Mouse (Mus musculus) embryonic facial prominence, embryonic 10.5 days (tissue): ENCODE data around the gene Deup1. TPM values are rescaled to one million over a fixed set of nuclear protein-coding genes. Genes with fewer than 3 reads are reported as not detected.

Source experiments
- DNase-seq: peaks from one replicate; pipeline ENCODE4 v3.0.0-alpha.2; 2017; ENCODE audit warnings: low spot score
- H3K27ac ChIP-seq: fragments of 300-500 bp; sonication (generic); replicated peaks from 2 replicates; pipeline ENCODE4 v1.5.1; 2016; ENCODE audit warnings: mild to moderate bottlenecking
- H3K27me3 ChIP-seq: fragments of 300-500 bp; sonication (generic); replicated peaks from 2 replicates; pipeline ENCODE4 v1.6.1; 2016; ENCODE audit warnings: low read depth, mild to moderate bottlenecking; ENCODE audit not compliant: poor library complexity, severe bottlenecking
- H3K36me3 ChIP-seq: fragments of 300-500 bp; sonication (generic); replicated peaks from 2 replicates; pipeline ENCODE4 v1.6.1; 2016; ENCODE audit warnings: mild to moderate bottlenecking, moderate library complexity
- H3K4me1 ChIP-seq: fragments of 300-500 bp; sonication (generic); 2 replicates; pipeline ENCODE4 v1.6.1; 2016
- H3K4me3 ChIP-seq: fragments of 300-500 bp; sonication (generic); 2 replicates; pipeline ENCODE4 v1.5.1; 2016; ENCODE audit warnings: mild to moderate bottlenecking, moderate library complexity
- H3K9me3 ChIP-seq: fragments of 300-500 bp; sonication (generic); 2 replicates; pipeline ENCODE4 v1.6.1; 2016; ENCODE audit warnings: mild to moderate bottlenecking
- WGBS: fragments of 180-500 bp; shearing (Covaris S2); methylation state at CpG from one replicate; pipeline ENCODE4 v1.1.7; 2016; 5-methylcytosine and 5-hydroxymethylcytosine counted together
- polyA plus RNA-seq: library from polyadenylated mRNA; unstranded; fragments of >200 nt; fragmentation: Nextera tagmentation; extraction: Ambion mirVana; gene quantifications from 2 replicates; pipeline ENCODE4 v1.2.1, GENCODE M21; 2016

Gene Deup1
- polyA plus RNA-seq, 1 experiment from 2014 or later: 0.59 TPM

DNA sequence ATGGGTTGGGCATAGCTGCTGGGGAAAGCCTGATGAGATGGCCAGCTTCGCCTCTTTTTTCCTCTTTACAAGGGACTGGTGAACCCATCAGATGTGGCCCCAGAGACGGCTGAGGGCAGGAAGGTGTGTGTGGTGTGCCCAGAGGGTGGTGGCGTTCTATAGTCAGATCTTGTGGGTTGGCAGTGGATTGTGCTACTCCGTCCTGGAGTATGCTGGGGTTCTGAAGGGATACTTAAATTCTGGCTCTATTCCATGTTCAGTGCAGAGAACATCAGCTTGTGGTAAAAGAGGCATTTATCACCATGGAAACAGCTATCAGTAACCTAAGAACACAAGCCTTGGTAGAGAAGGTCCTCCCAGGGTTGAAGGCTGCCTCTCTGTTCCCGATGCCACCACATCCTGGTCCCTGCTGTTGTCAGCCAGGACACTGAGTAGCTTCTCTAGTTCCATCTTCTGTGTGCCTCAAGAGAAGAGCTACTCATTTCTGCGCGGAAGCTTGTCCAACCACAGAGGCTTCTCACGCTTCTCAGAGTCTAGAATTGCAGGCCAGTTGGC, 88.7 kb downstream of the Deup1 start:
- no peaks in the 10 kb centered on the region for H3K9me3 ChIP-seq
- H3K27ac ChIP-seq: no peak overlapping the region
- H3K36me3 ChIP-seq: peaks cover 17% of the 10 kb centered on the region
- DNase-seq: no peak
- H3K27me3 ChIP-seq: no peaks in the 10 kb centered on the region
- no peak overlapping the region for H3K4me3 ChIP-seq
- WGBS: 97% methylated on average over 8 of the region's 8 CpGs
- H3K4me1 ChIP-seq: peaks cover 24% of the 10 kb centered on the region

DNA sequence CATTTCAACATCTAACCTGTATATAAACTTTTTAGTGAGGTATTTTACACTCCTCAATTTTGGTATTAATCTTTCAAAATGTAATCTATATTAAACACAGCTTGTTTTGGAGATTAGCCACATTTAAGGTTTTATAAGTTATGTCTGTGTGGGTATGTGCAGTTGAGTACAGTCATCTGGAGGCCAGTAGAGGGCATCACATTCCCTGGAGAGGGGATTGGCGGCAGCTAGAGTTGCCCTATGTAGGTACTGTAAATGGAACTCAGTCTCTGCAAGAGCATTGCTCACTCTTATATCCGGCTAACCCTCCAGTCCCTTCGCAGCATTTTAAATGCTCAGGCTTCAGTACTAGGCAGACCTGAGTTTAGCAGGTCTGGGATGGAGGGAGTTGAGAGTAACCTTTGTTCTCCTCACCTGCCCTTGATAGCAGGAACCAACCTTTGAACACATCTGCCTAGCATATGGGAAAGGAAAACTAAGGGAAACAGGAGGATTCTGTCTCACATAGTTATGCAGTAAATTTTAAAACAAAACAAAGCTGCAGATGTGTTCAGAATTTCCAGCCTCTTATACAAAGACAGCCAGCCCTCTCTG, 90.2 kb downstream of the Deup1 start:
- 83% methylated on average over 3 of the region's 3 CpGs for WGBS
- H3K36me3 ChIP-seq: peaks cover 13% of the 10 kb centered on the region
- H3K4me1 ChIP-seq: peaks cover 32% of the 10 kb centered on the region
- no peak overlapping the region for H3K4me3 ChIP-seq
- H3K27me3 ChIP-seq: no peaks in the 10 kb centered on the region
- no peak overlapping the region for H3K27ac ChIP-seq
- no peak for DNase-seq
- no peaks in the 10 kb centered on the region for H3K9me3 ChIP-seq

DNA sequence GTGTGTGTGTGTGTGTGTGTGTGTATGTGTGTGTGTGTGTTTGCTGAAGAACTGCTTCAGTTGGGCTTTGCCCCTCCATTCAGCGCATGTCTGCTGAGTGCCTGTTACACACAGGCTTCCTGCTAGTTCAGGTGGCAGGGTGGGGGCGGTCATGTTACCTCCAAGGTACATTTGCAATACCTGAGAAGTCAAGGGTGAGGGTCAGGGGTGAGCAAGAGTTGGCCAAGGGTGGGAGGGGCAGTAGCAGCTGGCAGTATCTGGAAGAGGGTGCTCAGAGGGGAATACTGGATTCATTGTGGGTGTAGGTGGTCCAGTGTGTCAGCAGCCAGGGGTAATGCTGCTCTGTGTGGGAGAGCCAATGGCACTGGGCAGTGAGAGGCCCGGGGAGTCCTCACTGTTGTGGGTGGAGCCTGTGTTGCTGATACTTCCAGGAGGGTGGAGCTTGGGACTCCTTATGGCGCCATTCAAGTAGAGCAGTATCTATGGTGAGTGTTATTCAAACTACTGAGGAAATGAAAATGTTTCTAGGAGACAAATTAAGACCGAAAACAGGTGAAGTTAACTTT, 90.8 kb downstream of the Deup1 start:
- no peak for DNase-seq
- H3K4me1 ChIP-seq: peaks cover 30% of the 10 kb centered on the region
- H3K36me3 ChIP-seq: peaks cover 17% of the 10 kb centered on the region
- WGBS: 83% methylated on average over 5 of the region's 5 CpGs
- no peaks in the 10 kb centered on the region for H3K27me3 ChIP-seq
- H3K9me3 ChIP-seq: no peaks in the 10 kb centered on the region
- H3K4me3 ChIP-seq: no peak overlapping the region
- H3K27ac ChIP-seq: no peak overlapping the region

GRCm38 (mm10) chr9:15535418-15535817, 92.3 kb downstream of the Deup1 start:
- WGBS: 37% methylated on average over 5 of the region's 5 CpGs
- no peak overlapping the region for H3K4me3 ChIP-seq
- H3K27me3 ChIP-seq: no peaks in the 10 kb centered on the region
- H3K9me3 ChIP-seq: no peaks in the 10 kb centered on the region
- H3K27ac ChIP-seq: no peak overlapping the region
- H3K4me1 ChIP-seq: peaks cover 27% of the 10 kb centered on the region
- peaks cover 8% of the 10 kb centered on the region for H3K36me3 ChIP-seq
- DNase-seq: no peak

DNA sequence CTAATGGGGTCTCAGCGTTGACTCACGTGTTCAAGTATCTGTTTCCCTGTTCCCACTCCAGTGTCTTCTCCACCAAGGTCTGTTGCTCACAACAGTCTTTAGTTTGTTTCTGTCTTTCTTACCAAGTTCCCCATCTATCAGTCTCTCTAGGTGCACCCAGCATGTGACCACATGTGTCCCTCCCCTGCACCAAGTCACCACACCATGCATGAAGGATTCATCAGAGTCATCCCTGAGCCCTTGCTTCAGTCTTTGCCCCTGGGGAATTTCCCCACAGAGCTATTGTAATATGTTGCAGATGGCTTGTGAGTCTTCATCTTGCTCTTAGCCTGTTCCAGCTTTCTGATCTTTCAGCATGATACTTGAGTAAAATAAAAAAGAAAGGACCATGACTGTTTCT, 93.6 kb downstream of the Deup1 start:
- Histone ChIP-seq H3K4me1 (peaks cover 36% of the 10 kb centered on the region), H3K27ac (no peak overlapping the region), H3K27me3 (no peaks in the 10 kb centered on the region), H3K36me3 (0 out of 2 replicates have a peak, but pooled peaks cover 5% of the 10 kb centered on the region), H3K4me3 (no peak overlapping the region), H3K9me3 (no peaks in the 10 kb centered on the region)
- WGBS: 87% methylated on average over 2 of the region's 2 CpGs
- DNase-seq: no peak

GRCm38 (mm10) chr9:15533336-15534070, 94.2 kb downstream of the Deup1 start:
- peaks cover 41% of the 10 kb centered on the region for H3K4me1 ChIP-seq
- H3K36me3 ChIP-seq: 0 out of 2 replicates have a peak, but pooled peaks cover 5% of the 10 kb centered on the region
- H3K9me3 ChIP-seq: no peaks in the 10 kb centered on the region
- H3K27me3 ChIP-seq: no peaks in the 10 kb centered on the region
- H3K4me3 ChIP-seq: no peak overlapping the region
- DNase-seq: no peak
- H3K27ac ChIP-seq: no peak overlapping the region
- 72% methylated on average over 11 of the region's 11 CpGs for WGBS

DNA sequence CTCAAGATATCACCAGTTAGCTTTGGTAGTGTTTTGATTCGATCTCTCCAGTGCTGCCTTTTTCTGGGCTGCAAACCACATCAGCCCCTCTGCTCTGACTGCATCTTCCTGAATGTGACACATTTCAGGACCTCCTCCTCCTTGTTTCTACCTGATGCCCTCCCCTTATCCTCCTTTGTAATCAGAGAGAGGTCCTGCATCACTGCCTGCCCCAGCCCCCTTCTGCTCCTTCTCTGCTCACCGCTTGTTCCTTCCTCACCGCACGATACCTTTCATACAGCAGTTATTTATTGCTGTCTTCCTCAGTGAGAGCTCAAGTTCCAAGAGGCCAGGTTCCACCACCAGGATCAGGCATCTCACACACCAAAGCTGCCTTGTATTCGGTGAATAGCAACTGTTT, 96.5 kb downstream of the Deup1 start:
- Histone ChIP-seq H3K36me3 (0 out of 2 replicates have a peak, but pooled peaks cover 8% of the 10 kb centered on the region), H3K4me3 (no peak overlapping the region), H3K27ac (no peak overlapping the region)

DNA sequence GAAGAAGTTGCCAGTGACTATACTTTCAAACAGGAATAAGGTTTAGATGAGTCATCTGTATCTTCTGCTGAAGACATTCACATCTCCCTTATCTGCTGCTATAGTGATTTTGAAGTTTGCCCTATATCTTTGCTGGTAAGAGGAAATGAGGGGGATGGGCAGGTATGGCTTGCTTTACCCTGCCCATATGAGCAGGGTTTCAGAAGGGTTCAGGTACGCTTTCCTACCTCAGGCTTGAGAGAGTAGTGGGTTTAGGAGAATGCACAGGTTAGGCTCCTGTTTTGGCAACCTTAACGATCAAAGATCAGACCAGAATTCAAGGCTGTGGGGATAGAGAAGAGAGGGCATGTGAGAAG, 97.8 kb downstream of the Deup1 start:
- Histone ChIP-seq H3K27me3 (no peaks in the 10 kb centered on the region), H3K9me3 (no peaks in the 10 kb centered on the region), H3K4me1 (peaks cover 52% of the 10 kb centered on the region), H3K27ac (no peak overlapping the region), H3K36me3 (0 out of 2 replicates have a peak, but pooled peaks cover 11% of the 10 kb centered on the region), H3K4me3 (no peak overlapping the region)
- no peak for DNase-seq
- 92% methylated on average over 2 of the region's 2 CpGs for WGBS

More for the DNA sequence above, 96.5 kb downstream of the Deup1 start:
- 85% methylated on average over 5 of the region's 5 CpGs for WGBS
- peaks cover 50% of the 10 kb centered on the region for H3K4me1 ChIP-seq
- no peaks in the 10 kb centered on the region for H3K9me3 ChIP-seq
- DNase-seq: no peak
- no peaks in the 10 kb centered on the region for H3K27me3 ChIP-seq

DNA sequence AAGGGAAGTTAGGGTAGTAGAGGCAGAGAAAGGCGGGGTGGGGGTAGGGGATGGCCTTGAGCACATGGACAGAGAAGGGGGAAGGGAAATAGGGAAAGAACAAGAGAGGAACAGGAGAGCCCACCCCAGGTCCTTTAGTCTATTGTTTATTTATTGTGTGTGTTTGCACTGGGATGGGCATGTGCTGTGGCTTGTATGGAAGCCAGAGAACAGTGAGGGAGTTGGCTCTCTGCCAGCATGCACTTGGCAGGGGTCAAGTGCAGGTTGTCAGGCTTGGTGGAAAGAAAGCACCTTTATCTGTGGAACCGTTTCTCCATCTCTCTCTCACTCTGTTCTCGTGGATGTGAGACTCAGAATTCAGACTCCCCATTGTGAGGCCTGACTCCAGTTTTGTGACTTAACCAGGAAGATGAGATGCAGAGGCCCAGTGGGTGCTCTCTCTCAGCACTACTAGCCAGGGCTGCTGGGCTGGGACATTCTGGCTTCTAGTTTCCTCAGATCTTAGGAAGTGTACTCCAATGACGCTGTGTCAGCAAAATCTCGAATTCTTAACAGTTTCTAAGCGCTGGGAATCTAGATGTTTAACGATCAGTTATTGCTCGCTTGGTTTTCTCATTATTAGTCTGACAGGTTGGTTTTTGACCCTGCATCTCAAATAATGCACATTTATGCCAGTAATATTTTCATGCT, 98.3 kb downstream of the Deup1 start:
- no peak overlapping the region for H3K27ac ChIP-seq
- H3K9me3 ChIP-seq: no peaks in the 10 kb centered on the region
- no peak for DNase-seq
- 70% methylated on average over 8 of the region's 8 CpGs for WGBS
- H3K4me3 ChIP-seq: no peak overlapping the region
- H3K27me3 ChIP-seq: no peaks in the 10 kb centered on the region
- peaks cover 47% of the 10 kb centered on the region for H3K4me1 ChIP-seq
- 0 out of 2 replicates have a peak, but pooled peaks cover 11% of the 10 kb centered on the region for H3K36me3 ChIP-seq

GRCm38 (mm10) chr9:15528368-15528767, 99.4 kb downstream of the Deup1 start:
- 86% methylated on average over 7 of the region's 7 CpGs for WGBS
- Histone ChIP-seq H3K4me3 (no peak overlapping the region), H3K27ac (no peak overlapping the region), H3K9me3 (no peaks in the 10 kb centered on the region), H3K36me3 (0 out of 2 replicates have a peak, but pooled peaks cover 11% of the 10 kb centered on the region), H3K27me3 (no peaks in the 10 kb centered on the region), H3K4me1 (peaks cover 38% of the 10 kb centered on the region)
- no peak for DNase-seq

DNA sequence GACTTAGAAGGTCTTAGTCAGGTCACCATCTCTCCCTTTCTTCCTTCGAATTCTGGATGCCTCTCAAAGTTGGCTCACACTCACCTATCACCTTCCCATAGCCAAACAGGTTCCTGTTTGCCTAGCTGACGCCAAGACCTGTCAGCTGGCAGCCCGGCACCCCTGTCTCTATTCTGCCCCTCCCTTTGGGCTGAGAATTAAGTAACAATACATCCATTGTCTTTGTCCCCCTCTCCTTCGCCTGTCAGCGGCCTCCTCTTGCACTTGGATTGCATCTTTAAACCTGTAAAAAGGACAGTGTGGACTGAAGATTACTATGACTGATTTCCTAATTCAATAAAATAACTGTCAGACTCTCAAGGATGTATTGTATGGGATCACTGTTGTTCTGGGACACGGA, 99.9 kb downstream of the Deup1 start:
- WGBS: 54% methylated on average over 6 of the region's 6 CpGs
- H3K4me3 ChIP-seq: no peak overlapping the region
- H3K27me3 ChIP-seq: no peaks in the 10 kb centered on the region
- 0 out of 2 replicates have a peak, but pooled peaks cover 11% of the 10 kb centered on the region for H3K36me3 ChIP-seq
- H3K4me1 ChIP-seq: peaks cover 41% of the 10 kb centered on the region
- H3K9me3 ChIP-seq: no peaks in the 10 kb centered on the region
- H3K27ac ChIP-seq: no peak overlapping the region
- no peak for DNase-seq

DNA sequence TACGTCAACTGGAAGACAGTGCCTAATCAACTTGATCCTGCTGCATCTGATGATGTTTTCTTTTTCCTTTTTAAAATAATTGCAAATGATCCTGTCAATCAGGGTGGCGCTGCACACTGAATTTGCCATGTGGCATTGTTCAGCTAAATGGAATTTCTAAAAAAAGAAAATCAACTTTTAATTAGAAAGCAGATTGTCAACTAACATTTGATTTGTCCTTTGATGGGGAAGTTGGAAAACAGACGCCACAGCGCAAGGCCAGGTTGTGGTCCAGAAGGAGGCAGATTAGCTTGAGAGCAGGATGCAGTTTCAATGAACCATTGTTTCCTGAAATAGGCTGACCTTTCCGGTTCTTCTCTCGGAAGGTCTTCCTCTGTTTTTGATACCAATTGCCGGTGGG, 101.2 kb downstream of the Deup1 start:
- no peak for DNase-seq
- H3K27ac ChIP-seq: no peak overlapping the region
- H3K9me3 ChIP-seq: no peaks in the 10 kb centered on the region
- no peak overlapping the region for H3K4me3 ChIP-seq
- 42% methylated on average over 7 of the region's 7 CpGs for WGBS
- 0 out of 2 replicates have a peak, but pooled peaks cover 6% of the 10 kb centered on the region for H3K36me3 ChIP-seq
- H3K4me1 ChIP-seq: peaks cover 41% of the 10 kb centered on the region
- H3K27me3 ChIP-seq: no peaks in the 10 kb centered on the region
